Mouse (Mus musculus) stomach, postnatal 0 days (tissue): ENCODE results near the gene Man2a1.

Source experiments
- CTCF ChIP-seq: IDR thresholded peaks from 2 replicates; pipeline ENCODE4 v1.5.1; 2016; ENCODE audit warnings: antibody characterized with exemption, low read depth, mild to moderate bottlenecking, moderate library complexity
- EP300 ChIP-seq: optimal IDR thresholded peaks from 2 replicates; pipeline ENCODE3; 2016; ENCODE audit warnings: antibody characterized with exemption

- no peak for TF ChIP-seq EP300
- 0 out of 2 replicates have a peak, but pooled peaks have one; percentile 5 for TF ChIP-seq CTCF
These were observed 21.9 kb downstream of the Man2a1 start for GRCm38 (mm10) chr17:64622352-64622886.
